Mouse (Mus musculus) CH12.LX (cell line): ENCODE results near the gene Syt1. TPM values are rescaled to one million over a fixed set of nuclear protein-coding genes. Genes with fewer than 3 reads are reported as not detected.

ENCODE experiments used
- DNase-seq: peaks from one replicate; pipeline ENCODE4 v3.0.0-alpha.2; 2013; ENCODE audit errors: extremely low read depth
- H3K27ac ChIP-seq: 2 replicates; pipeline ENCODE4 v1.5.1; 2012; ENCODE audit warnings: low read depth, mild to moderate bottlenecking, control low read depth, moderate library complexity; ENCODE audit not compliant: insufficient read depth
- H3K27me3 ChIP-seq: replicated peaks from 2 replicates; pipeline ENCODE3; 2012; ENCODE audit warnings: inconsistent platforms
- H3K36me3 ChIP-seq, 2 experiments: replicated peaks in 1 of 2; 2 replicates each; pipeline versions ENCODE3 to v1.6.1; 2012; ENCODE audit warnings: inconsistent platforms in 1 of 2, low read length in 1 of 2, mild to moderate bottlenecking in 1 of 2, mixed read lengths in 1 of 2, moderate library complexity in 1 of 2; ENCODE audit not compliant: control insufficient read depth in 1 of 2, insufficient read depth in 1 of 2
- H3K4me1 ChIP-seq, 2 experiments: 2 replicates each; pipeline ENCODE4 v1.6.1; 2012; ENCODE audit warnings: inconsistent platforms in 1 of 2, moderate library complexity in 1 of 2; ENCODE audit not compliant: insufficient read depth in 2 of 2, control insufficient read depth in 1 of 2
- H3K4me2 ChIP-seq: 2 replicates; pipeline ENCODE4 v1.6.1; 2012; ENCODE audit warnings: low read depth, mild to moderate bottlenecking, control low read depth; ENCODE audit not compliant: poor library complexity, insufficient read depth, severe bottlenecking
- H3K4me3 ChIP-seq, 3 experiments: fragments of 150-350 bp in 1 of 3; sonication (generic) in 1 of 3; replicated peaks in 1 of 3; 2 replicates each; pipeline versions ENCODE3 to v1.5.1; 2011 to 2012; ENCODE audit warnings: low read depth in 2 of 3, low read length in 2 of 3, mild to moderate bottlenecking in 2 of 3, moderate library complexity in 2 of 3, control low read depth in 1 of 3, improper control_type of control experiment in 1 of 3, inconsistent platforms in 1 of 3, mixed read lengths in 1 of 3; ENCODE audit not compliant: poor library complexity in 1 of 3
- H3K79me2 ChIP-seq: replicated peaks from 2 replicates; pipeline ENCODE4 v1.6.1; 2012; ENCODE audit warnings: mild to moderate bottlenecking, moderate library complexity; ENCODE audit not compliant: control insufficient read depth, poor library complexity, insufficient read depth, severe bottlenecking; ENCODE audit errors: extremely low read depth
- H3K9ac ChIP-seq: 2 replicates; pipeline ENCODE4 v1.6.1; 2012; ENCODE audit warnings: low read depth, mild to moderate bottlenecking, control low read depth, moderate library complexity; ENCODE audit not compliant: insufficient read depth
- H3K9me3 ChIP-seq: replicated peaks from 2 replicates; pipeline ENCODE3; 2012; ENCODE audit warnings: low read length, inconsistent platforms, mixed read lengths
- BHLHE40 ChIP-seq: IDR thresholded peaks from 2 replicates; pipeline ENCODE4 v1.6.1; 2011; ENCODE audit warnings: mild to moderate bottlenecking, low read depth, low read length, improper control_type of control experiment
- ELF1 ChIP-seq: IDR thresholded peaks from 2 replicates; pipeline ENCODE4 v1.6.1; 2014; ENCODE audit warnings: low read depth, mild to moderate bottlenecking, inconsistent platforms, low read length, improper control_type of control experiment
- GABPA ChIP-seq: IDR thresholded peaks from 2 replicates; pipeline ENCODE4 v1.6.1; 2012; ENCODE audit warnings: low read depth, low read length, improper control_type of control experiment, inconsistent platforms; ENCODE audit not compliant: insufficient replicate concordance
- IRF4 ChIP-seq: IDR thresholded peaks from 2 replicates; pipeline ENCODE4 v1.6.1; 2014; ENCODE audit warnings: low read depth, mild to moderate bottlenecking, inconsistent platforms, low read length, improper control_type of control experiment
- JUN ChIP-seq: IDR thresholded peaks from 2 replicates; pipeline ENCODE4 v1.6.1; 2011; ENCODE audit warnings: low read depth, mild to moderate bottlenecking, low read length, improper control_type of control experiment, moderate library complexity; ENCODE audit not compliant: insufficient read depth
- KAT2A ChIP-seq: IDR thresholded peaks from 2 replicates; pipeline ENCODE4 v1.6.1; 2012; ENCODE audit warnings: low read length, improper control_type of control experiment, inconsistent platforms; ENCODE audit not compliant: insufficient replicate concordance
- MAFK ChIP-seq: IDR thresholded peaks from 2 replicates; pipeline ENCODE4 v1.6.1; 2011; ENCODE audit warnings: low read length, improper control_type of control experiment; ENCODE audit not compliant: insufficient replicate concordance
- MAZ ChIP-seq: IDR thresholded peaks from 2 replicates; pipeline ENCODE4 v1.6.1; 2012; ENCODE audit warnings: low read depth, mild to moderate bottlenecking, inconsistent platforms, low read length, improper control_type of control experiment, moderate library complexity
- MEF2A ChIP-seq: IDR thresholded peaks from 2 replicates; pipeline ENCODE4 v1.6.1; 2014; ENCODE audit warnings: low read depth, mild to moderate bottlenecking, inconsistent platforms, low read length, improper control_type of control experiment, borderline replicate concordance
- MXI1 ChIP-seq: IDR thresholded peaks from 2 replicates; pipeline ENCODE4 v1.6.1; 2011; ENCODE audit warnings: mild to moderate bottlenecking, low read depth, low read length, improper control_type of control experiment
- MYC ChIP-seq: IDR thresholded peaks from 2 replicates; pipeline ENCODE4 v1.6.1; 2011; ENCODE audit warnings: low read depth, mild to moderate bottlenecking, improper control_type of control experiment, low read length
- NRF1 ChIP-seq: IDR thresholded peaks from 2 replicates; pipeline ENCODE4 v1.6.1; 2014; ENCODE audit warnings: low read depth, mild to moderate bottlenecking, inconsistent platforms, low read length, improper control_type of control experiment, moderate library complexity
- PAX5 ChIP-seq: IDR thresholded peaks from 2 replicates; pipeline ENCODE4 v1.6.1; 2012; ENCODE audit warnings: low read length, inconsistent platforms, mixed read lengths
- POLR2A ChIP-seq: IDR thresholded peaks from 2 replicates; pipeline ENCODE4 v1.6.1; 2011; ENCODE audit warnings: low read depth, mild to moderate bottlenecking, improper control_type of control experiment, low read length
- POLR2AphosphoS2 ChIP-seq: IDR thresholded peaks from 2 replicates; pipeline ENCODE4 v1.6.1; 2011; ENCODE audit warnings: low read depth, low read length, improper control_type of control experiment
- RAD21 ChIP-seq: IDR thresholded peaks from 2 replicates; pipeline ENCODE4 v1.6.1; 2011; ENCODE audit warnings: low read depth, mild to moderate bottlenecking, low read length, improper control_type of control experiment, moderate library complexity
- RCOR1 ChIP-seq: conservative IDR thresholded peaks from 2 replicates; pipeline ENCODE4 v1.6.1; 2012; ENCODE audit warnings: low read depth, mild to moderate bottlenecking, inconsistent platforms, low read length, improper control_type of control experiment
- TBP ChIP-seq: conservative IDR thresholded peaks from 2 replicates; pipeline ENCODE4 v1.6.1; 2011; ENCODE audit warnings: low read depth, low read length, improper control_type of control experiment
- TCF12 ChIP-seq: IDR thresholded peaks from 2 replicates; pipeline ENCODE4 v1.6.1; 2014; ENCODE audit warnings: low read depth, mild to moderate bottlenecking, inconsistent platforms, low read length, improper control_type of control experiment
- UBTF ChIP-seq: IDR thresholded peaks from 2 replicates; pipeline ENCODE4 v1.6.1; 2012; ENCODE audit warnings: low read depth, mild to moderate bottlenecking, inconsistent platforms, low read length, improper control_type of control experiment, moderate library complexity
- USF1 ChIP-seq: IDR thresholded peaks from 2 replicates; pipeline ENCODE4 v1.6.1; 2014; ENCODE audit warnings: low read depth, mild to moderate bottlenecking, inconsistent platforms, low read length, improper control_type of control experiment
- USF2 ChIP-seq: conservative IDR thresholded peaks from 2 replicates; pipeline ENCODE4 v1.6.1; 2011; ENCODE audit warnings: low read depth, low read length, improper control_type of control experiment
- ZMIZ1 ChIP-seq: IDR thresholded peaks from 2 replicates; pipeline ENCODE4 v1.6.1; 2012; ENCODE audit warnings: low read depth, mild to moderate bottlenecking, inconsistent platforms, low read length, improper control_type of control experiment
- dilution Hi-C: fragments of 300-500 bp; cut with MboI; formaldehyde crosslinking; loops from 2 replicates; pipeline ENCODE4 v1.14.3; 2020; ENCODE audit warnings: low sequenced_read_pairs; ENCODE audit not compliant: extremely low pct_unique_long_range_greater_than_20kb, extremely low pct_ligation_motif_present
- in situ Hi-C: fragments of 300-500 bp; cut with MboI; formaldehyde crosslinking; loops from 3 replicates; pipeline ENCODE4 v1.14.3; 2019; ENCODE audit warnings: low sequenced_read_pairs, low pct_ligation_motif_present, low pct_unique_long_range_greater_than_20kb, mixed read lengths
- polyA plus RNA-seq: library from polyadenylated mRNA; unstranded; fragments of >175 nt; gene quantifications from 2 replicates; pipeline ENCODE4 v1.2.1, GENCODE M21; 2012; ENCODE audit warnings: low read depth; ENCODE audit not compliant: insufficient read length
- total RNA-seq, 2 experiments: library from RNA; depleted of rRNA; stranded (reverse); fragments of 300-350 nt in 1 of 2; fragments of >200 nt in 1 of 2; gene quantifications; 2 replicates each; pipeline ENCODE4 v1.2.3; 2012 to 2014

Syt1 gene
- total and polyA plus RNA-seq, 3 experiments, result not detected

DNA sequence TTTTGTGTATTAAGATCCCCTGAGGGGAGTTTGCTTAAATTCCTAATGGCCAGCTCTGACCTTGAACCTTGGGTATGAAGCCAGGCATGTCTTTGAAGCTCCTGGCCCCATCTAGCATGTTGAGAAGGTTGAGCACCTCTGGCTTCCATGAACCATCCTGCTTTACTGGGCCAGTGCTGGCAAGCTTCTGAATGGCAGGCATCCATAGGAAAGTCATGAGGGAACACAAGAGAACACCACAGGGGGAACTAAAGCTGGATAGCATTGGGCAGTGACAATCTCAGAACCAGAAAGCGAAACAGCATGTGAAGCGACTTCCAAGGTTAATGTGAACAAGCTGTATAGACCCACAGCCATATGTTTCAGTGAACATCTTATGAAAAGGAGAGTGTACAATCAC, 130.4 kb downstream of the Syt1 start:
- no peak for DNase-seq
- no peak overlapping the region for H3K4me3 ChIP-seq
- no peaks in the 10 kb centered on the region for H3K79me2 ChIP-seq
- H3K9ac ChIP-seq, result no peak overlapping the region
- dilution Hi-C loops, result no loop called here
- in situ Hi-C loops, result no loop called here
- no peaks in the 10 kb centered on the region for H3K4me1 ChIP-seq
- H3K4me2 ChIP-seq, result no peak overlapping the region
- TF ChIP-seq POLR2A (no peak), USF1 (no peak), IRF4 (no peak), PAX5 (no peak), RCOR1 (no peak), BHLHE40 (no peak), MEF2A (no peak), ELF1 (no peak), MAZ (no peak), RAD21 (no peak), TBP (no peak), POLR2AphosphoS2 (no peak), MAFK (no peak), USF2 (no peak), ZMIZ1 (no peak), KAT2A (no peak), JUN (no peak), NRF1 (no peak), GABPA (no peak), MXI1 (no peak)
- no peaks in the 10 kb centered on the region for H3K36me3 ChIP-seq
- no peak overlapping the region for H3K27ac ChIP-seq
- no peaks in the 10 kb centered on the region for H3K9me3 ChIP-seq
- H3K27me3 ChIP-seq, result no peaks in the 10 kb centered on the region

- in situ Hi-C loops (no loop called here), dilution Hi-C loops (no loop called here)
- Histone ChIP-seq H3K27me3 (no peaks in the 10 kb centered on the region), H3K9ac (no peak overlapping the region), H3K4me3 (no peak overlapping the region), H3K4me2 (no peak overlapping the region), H3K4me1 (no peaks in the 10 kb centered on the region), H3K36me3 (no peaks in the 10 kb centered on the region), H3K79me2 (no peaks in the 10 kb centered on the region)
- DNase-seq, result no peak
- TF ChIP-seq MXI1 (no peak), MYC (no peak), USF2 (no peak), TCF12 (no peak), UBTF (no peak)
- TF ChIP-seq, all 38 proteins: peak for 0
- Histone ChIP-seq H3K9me3 (no peaks in the 10 kb centered on the region), H3K27ac (no peak overlapping the region)
These were observed 135.1 kb downstream of the Syt1 start for GRCm38 (mm10) chr10:108875730-108876129.
